Mouse (Mus musculus) lung, postnatal 0 days (tissue): ENCODE results near the gene Ascc2.

Source experiments
- CTCF ChIP-seq: IDR thresholded peaks from 2 replicates; pipeline ENCODE4 v1.5.1; 2016; ENCODE audit warnings: antibody characterized with exemption, mild to moderate bottlenecking
- EP300 ChIP-seq: IDR thresholded peaks from 2 replicates; pipeline ENCODE4 v1.6.1; 2016; ENCODE audit warnings: antibody characterized with exemption, mild to moderate bottlenecking, control low read depth

GRCm38 (mm10) chr11:4661871-4662495 is 24.4 kb downstream of the Ascc2 start:
- TF ChIP-seq CTCF (no peak), EP300 (peak; percentile 14; the same call in 1 of the 2 replicates)
